Mouse (Mus musculus): ENCODE measurements around the gene Dusp1.

DNA sequence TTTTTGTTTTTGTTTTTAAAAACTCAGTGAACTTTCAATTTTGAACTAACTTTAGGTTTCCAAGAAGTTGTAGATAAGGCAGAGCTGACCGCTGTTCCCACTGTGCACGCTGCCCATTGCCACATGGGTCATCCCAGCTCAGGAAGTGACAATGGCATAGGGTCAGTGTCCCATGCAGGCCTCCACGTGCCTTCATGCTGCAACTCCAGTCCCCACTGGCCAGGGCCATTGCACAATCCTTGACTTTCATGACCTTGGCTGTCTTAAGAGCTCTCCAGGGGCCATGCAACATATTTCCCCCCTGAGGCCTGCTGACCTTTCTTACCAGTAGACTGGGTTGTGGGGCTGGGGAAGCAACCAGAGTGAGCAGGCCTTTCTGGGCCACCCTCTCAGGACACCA is 9.4 kb upstream of the Dusp1 start:
- TF ChIP-seq POLR2A (IDR thresholded peaks at IDR 0.05; ENCODE audit: low read depth, low read length), result no peak
- TF ChIP-seq CTCF (IDR thresholded peaks at IDR 0.05; ENCODE audit: extremely low read depth, insufficient read length, insufficient replicate concordance, low read depth, low read length), result no peak

All from small intestine, adult 2 months (tissue).